Mouse (Mus musculus) right cerebral cortex, adult 18-20 months (tissue): Measurements from ENCODE around the gene Polr2f.
A peak's percentile ranks its signal among the peaks of the same experiment; 100 is the strongest.

Source experiments
- DNase-seq: peaks from one replicate; pipeline ENCODE4 v3.0.0; 2022; ENCODE audit warnings: mixed read lengths

Polr2f gene

GRCm38 (mm10) chr15:79140866-79141565, at the start of gene Polr2f, which contains the start of gene 1700088E04Rik:
Gene Polr2f (plus strand): TSS chr15:79141009.
Gene 1700088E04Rik (minus strand): TSS chr15:79141253.
- peak; percentile 96 for DNase-seq

GRCm38 (mm10) chr15:79092284-79092683, 48.5 kb upstream of the Polr2f start:
- no peak for DNase-seq

GRCm38 (mm10) chr15:79093083-79093839, 47.5 kb upstream of the Polr2f start:
- DNase-seq, result peak; percentile 33

- no peak for DNase-seq
Measured at GRCm38 (mm10) chr15:79095483-79095882, 45.3 kb upstream of the Polr2f start.

GRCm38 (mm10) chr15:79096556-79096955, 44.3 kb upstream of the Polr2f start:
- no peak for DNase-seq

- no peak for DNase-seq
Measured at GRCm38 (mm10) chr15:79097135-79097534, 43.7 kb upstream of the Polr2f start.

DNA sequence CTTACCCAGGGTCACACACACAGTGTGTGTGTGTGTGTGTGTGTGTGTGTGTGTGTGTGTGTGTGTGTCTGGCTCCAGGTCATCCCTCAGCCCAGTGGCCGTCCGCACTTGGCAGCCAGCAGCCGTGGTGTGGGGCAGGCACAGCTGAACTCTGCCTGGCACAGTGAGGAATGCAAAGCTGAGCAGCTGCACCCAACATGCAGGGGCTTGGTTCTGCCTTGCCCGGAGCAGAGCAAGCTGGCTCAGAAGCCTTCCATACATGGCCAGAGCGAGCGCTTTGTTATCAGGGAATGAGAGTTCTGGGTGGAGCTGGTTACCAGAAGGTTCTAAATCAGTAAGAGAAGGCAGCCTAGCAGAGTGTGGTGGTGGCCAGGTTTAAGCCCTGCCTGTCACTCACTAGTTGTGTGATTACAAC, 43.2 kb upstream of the Polr2f start:
- peak; percentile 60 for DNase-seq

DNA sequence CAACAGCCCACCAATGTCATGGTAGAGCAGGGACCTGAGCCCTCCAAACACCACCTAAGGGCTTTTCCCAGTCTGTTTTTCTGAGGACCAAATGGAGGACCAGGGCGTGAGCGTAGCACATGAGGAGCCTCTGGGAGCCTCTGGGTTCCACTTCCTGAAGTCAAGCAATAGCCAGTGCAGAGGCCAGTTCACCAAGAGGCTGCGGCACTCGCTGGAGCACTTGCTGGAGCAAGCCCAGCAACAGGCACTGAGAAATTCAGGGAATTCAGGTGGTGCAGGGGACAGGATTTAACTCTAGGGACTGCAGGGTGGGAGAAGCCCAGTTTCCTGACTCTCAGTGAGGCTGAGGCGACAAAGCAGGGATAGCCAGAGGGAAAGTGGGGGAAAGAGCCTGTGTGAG, 42.6 kb upstream of the Polr2f start:
- DNase-seq, result no peak

DNA sequence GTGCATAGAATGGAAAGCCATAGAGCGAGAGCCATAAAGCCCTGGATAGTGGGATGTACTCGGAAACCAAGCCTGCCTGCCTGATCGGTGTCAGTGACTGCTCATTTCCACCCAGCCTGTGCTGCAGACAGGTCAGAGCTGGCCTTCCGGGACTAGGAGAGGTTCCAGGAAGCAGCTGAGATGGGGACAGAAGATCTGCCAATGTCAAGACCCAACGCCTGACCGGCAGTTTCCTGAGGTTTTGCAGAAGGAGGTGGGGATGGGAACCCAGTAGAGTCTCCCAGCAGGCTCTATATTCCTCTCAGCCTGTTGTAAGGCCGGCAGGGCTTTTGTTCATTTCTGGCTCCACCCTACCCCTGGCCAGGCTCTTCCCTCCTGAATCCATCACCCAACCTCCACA, 41.9 kb upstream of the Polr2f start:
- DNase-seq, result no peak

DNA sequence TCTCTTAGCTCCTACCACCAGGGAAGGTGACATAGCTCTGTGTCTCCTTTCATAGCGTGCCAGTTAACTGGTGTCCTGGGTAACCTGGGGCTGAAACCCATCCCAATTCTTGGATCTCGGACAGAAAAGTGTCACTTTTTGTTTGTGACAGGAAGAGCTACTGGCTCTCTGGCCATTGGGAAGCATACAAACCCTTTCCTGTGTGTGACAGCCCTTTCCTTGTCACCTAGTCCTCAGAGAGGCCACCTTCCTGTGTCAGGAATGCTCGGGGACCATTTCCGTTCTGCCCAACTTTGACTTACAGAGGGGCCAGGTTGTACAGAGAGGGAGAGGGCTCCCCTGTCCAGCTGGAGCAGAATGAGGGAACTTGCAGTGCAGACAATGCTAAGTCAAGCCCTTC, 41.4 kb upstream of the Polr2f start:
- DNase-seq, result no peak

DNA sequence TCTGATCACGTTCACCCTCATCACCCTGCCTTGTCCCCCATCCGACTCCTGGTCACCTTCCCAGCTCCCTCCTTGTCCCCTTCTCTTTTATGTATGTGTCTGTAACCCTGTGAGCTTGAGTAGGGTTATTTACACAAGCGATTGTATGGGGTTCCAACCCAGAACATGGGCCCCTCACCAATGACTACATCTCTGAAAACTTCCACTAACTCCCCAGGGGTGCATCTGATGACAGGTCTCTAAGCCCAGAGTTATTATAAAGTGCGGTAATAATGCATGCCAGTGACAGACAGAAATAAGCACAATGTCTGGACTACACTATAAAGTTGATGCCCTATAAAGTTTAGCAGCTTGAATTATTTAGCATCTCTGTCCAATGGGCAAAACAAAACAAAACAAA, 40.4 kb upstream of the Polr2f start:
- DNase-seq, result no peak

DNA sequence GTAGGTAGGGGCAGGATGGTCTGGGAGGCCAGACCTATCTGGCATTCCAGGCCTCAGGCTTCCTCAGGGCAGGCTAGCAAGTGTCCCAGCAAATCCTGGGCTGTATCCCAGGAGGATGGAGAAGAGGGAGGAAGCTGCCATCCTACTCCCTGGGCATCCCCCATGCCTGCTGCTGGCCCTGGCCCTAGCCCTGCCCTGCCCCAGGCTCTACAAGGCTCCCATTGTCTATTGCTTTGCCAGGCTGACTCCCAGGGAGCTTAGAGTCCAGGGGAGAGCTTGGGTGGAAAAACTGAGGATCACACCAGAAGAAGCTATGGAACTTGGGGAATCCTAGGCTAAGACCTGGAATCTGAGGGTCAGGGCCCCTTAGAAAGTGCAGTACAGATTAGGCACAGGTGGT, 39.3 kb upstream of the Polr2f start:
- DNase-seq, result no peak

DNA sequence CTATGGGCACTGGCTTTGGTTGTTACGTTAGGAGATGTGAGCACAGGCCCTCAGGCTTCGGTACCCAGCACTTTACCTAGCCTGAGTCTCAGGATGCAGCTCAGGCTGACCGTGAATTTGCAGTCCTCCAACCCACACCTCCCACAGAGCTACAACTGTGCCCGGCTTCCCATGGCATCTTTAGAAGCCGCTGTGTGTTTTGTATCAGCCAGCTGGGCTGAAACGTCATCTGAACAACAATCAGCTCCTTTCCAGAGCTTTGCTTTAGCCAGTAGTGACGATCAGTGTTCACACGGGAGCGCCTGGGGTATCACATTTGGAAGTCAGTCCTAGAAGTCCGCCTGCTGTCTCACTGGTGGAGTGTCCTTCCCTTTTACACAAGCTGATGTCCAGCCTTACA, 37.5 kb upstream of the Polr2f start:
- DNase-seq, result peak; percentile 26

DNA sequence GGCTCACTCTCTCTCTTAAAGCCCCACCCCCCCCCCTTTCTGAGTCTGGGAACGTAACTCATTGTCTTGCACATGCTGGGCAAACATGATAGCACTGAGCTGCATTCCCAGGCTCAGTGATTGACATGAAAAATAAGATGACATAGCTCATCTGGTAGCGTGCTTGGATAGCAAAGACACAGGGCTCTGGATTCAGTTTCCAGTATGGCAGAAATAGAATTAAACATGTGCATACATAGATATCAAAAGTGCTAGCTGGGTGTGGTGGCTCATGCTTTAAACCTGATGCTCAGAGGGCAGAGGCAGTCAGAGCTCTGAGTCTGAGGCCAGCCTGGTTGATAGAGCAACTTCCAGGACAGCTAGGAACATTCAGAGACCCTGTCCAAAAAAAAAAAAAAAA, 35.0 kb upstream of the Polr2f start:
- DNase-seq, result no peak

GRCm38 (mm10) chr15:79107966-79108365, 32.8 kb upstream of the Polr2f start:
- DNase-seq, result no peak

DNA sequence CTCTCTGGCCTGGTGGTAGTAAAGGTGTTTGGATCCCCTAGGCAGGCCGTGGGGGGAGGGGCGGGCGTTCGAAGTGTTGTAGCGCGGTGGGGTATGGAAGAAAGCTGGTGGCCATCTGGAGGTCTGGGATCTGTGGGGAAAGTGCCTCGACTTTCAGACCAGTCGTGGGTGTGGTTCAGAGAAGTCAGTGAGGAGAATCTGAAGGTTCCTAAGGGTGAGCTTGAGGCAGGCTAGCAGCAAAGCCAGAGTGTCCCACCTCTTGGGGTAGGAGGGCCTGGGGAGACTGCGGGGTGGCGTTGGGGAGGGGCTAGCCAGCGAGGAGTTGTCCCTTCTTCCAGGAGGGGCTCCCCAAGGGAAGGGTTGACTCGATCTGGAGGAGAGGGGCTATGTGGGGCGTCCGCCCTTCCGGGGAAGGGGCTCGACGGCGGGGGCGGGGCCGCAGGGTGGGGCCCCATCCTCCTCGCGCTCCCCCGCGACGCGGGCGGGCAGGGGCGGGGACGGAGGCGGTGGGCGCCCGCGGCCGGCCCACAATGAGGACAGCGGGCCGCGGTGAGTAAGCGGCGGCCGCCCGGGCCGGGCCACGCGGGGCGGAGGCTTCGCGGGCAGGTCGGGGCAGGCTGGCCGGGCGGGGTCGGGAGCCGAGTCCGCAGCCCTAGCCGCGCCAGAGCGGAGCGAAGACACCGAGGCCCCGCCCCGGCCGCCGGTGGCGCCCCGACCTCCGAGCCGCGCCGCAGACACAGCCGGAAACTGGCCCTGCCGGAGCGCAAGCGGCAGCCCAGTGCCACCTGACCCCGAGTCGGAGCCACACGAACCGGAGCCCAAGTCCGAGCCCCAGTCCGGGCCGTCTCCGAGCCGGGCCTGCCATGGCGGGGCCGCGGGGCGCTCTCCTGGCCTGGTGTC, 32.1 kb upstream of the Polr2f start, which contains the start of gene Micall1:
Gene Micall1 (plus strand): TSS at position 478 of the 900 bp plus-strand sequence.
- DNase-seq, result peak; percentile 54

DNA sequence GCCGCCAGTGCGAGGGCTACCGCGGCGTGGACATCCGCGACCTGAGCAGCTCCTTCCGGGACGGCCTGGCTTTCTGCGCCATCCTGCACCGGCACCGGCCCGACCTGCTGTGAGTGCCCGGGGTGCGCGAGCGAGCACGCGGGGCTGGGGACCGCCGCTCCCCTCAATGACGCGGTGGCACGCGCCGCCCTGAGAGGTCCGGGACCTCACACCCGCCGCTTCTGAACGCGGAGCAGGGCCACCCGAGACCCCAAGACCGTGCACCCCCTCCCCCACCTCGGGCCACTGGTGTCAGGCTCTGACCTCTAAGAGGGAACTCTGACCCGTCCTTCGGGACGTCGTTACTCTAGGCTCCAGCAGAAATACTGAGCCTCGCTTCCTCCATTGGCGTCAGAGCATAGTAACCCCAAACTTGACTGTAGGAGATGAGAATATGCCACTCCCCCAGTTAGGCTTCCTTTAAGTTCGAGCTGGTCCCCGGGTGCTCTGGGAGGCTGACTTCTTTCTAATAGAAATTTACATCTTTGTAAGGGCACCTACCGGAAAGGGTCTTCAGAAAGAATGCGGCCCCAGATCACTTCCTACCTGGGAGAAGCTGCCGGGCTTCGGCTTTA, 31.4 kb upstream of the Polr2f start:
- peak; percentile 23 for DNase-seq

DNA sequence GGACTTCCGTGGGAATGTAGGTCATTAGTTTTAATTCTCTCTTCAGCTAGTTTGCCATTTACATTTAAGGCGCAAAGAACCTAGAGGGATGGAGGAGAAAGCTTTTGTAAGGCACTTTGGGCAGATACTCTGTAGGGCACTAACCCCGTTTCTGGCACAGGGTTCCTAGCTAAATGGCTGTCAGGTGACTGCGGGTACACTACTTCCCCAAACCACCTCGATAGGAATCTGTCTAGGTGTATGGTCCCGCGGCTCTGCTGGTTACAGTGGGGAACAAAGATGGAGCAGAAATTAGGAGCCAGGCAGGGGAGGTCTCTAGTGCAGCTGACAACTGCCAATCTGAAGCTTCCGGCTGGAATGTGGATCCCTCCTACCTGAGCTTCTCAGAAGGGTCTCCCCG, 30.8 kb upstream of the Polr2f start:
- DNase-seq, result no peak

DNA sequence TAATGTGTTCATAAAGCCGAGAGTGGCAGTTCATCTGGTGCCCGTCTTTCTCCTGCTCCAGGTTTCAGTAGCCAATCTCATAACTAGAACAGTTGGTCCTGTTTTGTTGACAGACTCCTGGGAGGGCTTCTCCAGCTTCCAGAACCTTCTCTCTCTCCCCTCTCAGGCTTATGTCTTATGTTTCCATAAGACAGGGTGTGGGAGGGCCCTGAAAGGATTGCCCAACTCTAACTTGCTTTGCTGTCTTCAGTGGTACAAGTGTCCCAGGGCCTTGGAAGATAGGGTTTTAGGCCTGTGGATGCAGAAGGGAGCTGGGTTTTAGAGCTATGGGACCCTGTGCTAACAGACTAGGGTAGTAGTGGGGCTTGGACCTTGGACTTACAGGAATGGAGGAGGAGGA, 30.3 kb upstream of the Polr2f start:
- DNase-seq, result no peak

GRCm38 (mm10) chr15:79111774-79112173, 29.0 kb upstream of the Polr2f start:
- no peak for DNase-seq

GRCm38 (mm10) chr15:79115276-79115675, 25.5 kb upstream of the Polr2f start:
- DNase-seq, result no peak

DNA sequence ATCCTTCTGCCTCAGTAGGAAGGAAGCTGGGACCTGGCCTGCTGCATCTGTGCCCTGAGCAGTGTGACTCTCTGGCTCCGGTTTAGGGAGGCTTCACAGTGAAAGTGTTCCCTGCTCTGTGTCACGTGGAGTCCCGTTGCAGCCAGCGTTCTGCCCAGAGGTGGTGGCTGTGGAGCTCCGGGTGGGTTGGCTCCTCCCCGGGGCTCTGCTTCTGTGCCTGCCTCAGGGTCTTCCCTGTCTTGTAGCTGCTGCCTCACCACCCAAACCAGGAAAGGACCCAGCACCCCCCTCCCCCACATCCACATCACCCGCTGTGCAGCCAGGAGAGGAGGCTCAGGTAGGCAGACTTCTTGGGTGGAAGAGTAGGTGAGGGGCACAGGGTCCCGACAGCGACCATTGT, 21.3 kb upstream of the Polr2f start:
- no peak for DNase-seq

- DNase-seq, result no peak
Measured at GRCm38 (mm10) chr15:79122119-79122518, 18.7 kb upstream of the Polr2f start.
